Mouse (Mus musculus) forebrain, embryonic 12.5 days (tissue): ENCODE data around the gene Nr1i3. TPM values are rescaled to one million over a fixed set of nuclear protein-coding genes. Genes with fewer than 3 reads are reported as not detected.
"Not testable (repeated sequence)": the region's sequence is repeated elsewhere in the genome, so short reads cannot be mapped to it uniquely, and the experiment has no call there.

Experiments used
- ATAC-seq: fragments of 200-750 bp; cut with Nextera tagmentation; 2 replicates; pipeline ENCODE4 v1.8.0; 2017; ENCODE audit warnings: moderate TSS enrichment; ENCODE audit not compliant: low FRiP score
- H3K27ac ChIP-seq: fragments of 300-500 bp; sonication (generic); 2 replicates; pipeline ENCODE4 v1.5.1; 2016; ENCODE audit warnings: mild to moderate bottlenecking
- H3K27me3 ChIP-seq: fragments of 300-500 bp; sonication (generic); 2 replicates; pipeline ENCODE4 v1.6.1; 2016; ENCODE audit warnings: mild to moderate bottlenecking
- H3K36me3 ChIP-seq: fragments of 300-500 bp; sonication (generic); replicated peaks from 2 replicates; pipeline ENCODE4 v1.6.1; 2016; ENCODE audit warnings: mild to moderate bottlenecking
- H3K4me1 ChIP-seq: fragments of 300-500 bp; sonication (generic); 2 replicates; pipeline ENCODE4 v1.6.1; 2016
- H3K4me2 ChIP-seq: fragments of 300-500 bp; sonication (generic); 2 replicates; pipeline ENCODE4 v1.6.1; 2016; ENCODE audit warnings: mild to moderate bottlenecking, moderate library complexity
- H3K4me3 ChIP-seq: fragments of 300-500 bp; sonication (generic); replicated peaks from 2 replicates; pipeline ENCODE4 v1.5.1; 2016; ENCODE audit warnings: mild to moderate bottlenecking
- H3K9ac ChIP-seq: fragments of 300-500 bp; sonication (generic); 2 replicates; pipeline ENCODE4 v1.6.1; 2016; ENCODE audit warnings: mild to moderate bottlenecking
- H3K9me3 ChIP-seq: fragments of 300-500 bp; sonication (generic); 2 replicates; pipeline ENCODE4 v1.6.1; 2016
- WGBS: fragments of 180-500 bp; shearing (Covaris S2); methylation state at CpG from one replicate; pipeline ENCODE4 v1.1.7; 2016; 5-methylcytosine and 5-hydroxymethylcytosine counted together
- polyA plus RNA-seq: library from polyadenylated mRNA; unstranded; fragments of >200 nt; fragmentation: Nextera tagmentation; extraction: Ambion mirVana; gene quantifications from 2 replicates; pipeline ENCODE4 v1.2.1, GENCODE M21; 2016

Gene Nr1i3
- polyA plus RNA-seq, 1 experiment from 2014 or later, result 0.22 TPM

- no peak overlapping the region for H3K9ac ChIP-seq
- no peak overlapping the region for H3K4me2 ChIP-seq
- no peak for ATAC-seq
- H3K4me1 ChIP-seq, result no peaks in the 10 kb centered on the region
- H3K4me3 ChIP-seq, result no peak overlapping the region
- H3K27ac ChIP-seq, result no peak overlapping the region
- 89% methylated on average over 4 of the region's 4 CpGs for WGBS
- H3K27me3 ChIP-seq, result no peaks in the 10 kb centered on the region
- no peaks in the 10 kb centered on the region for H3K9me3 ChIP-seq
- H3K36me3 ChIP-seq, result peaks cover 71% of the 10 kb centered on the region
Measured at GRCm38 (mm10) chr1:171235791-171236190, 22.0 kb downstream of the Nr1i3 start.

- no peaks in the 10 kb centered on the region for H3K27me3 ChIP-seq
- no peaks in the 10 kb centered on the region for H3K9me3 ChIP-seq
- H3K4me1 ChIP-seq, result no peaks in the 10 kb centered on the region
- H3K4me2 ChIP-seq, result no peak overlapping the region
- 84% methylated on average over 6 of the region's 6 CpGs for WGBS
- H3K27ac ChIP-seq, result no peak overlapping the region
- no peak for ATAC-seq
- H3K9ac ChIP-seq, result no peak overlapping the region
- H3K36me3 ChIP-seq, result peaks cover 85% of the 10 kb centered on the region
- H3K4me3 ChIP-seq, result no peak overlapping the region
Measured at GRCm38 (mm10) chr1:171237438-171237837, 23.7 kb downstream of the Nr1i3 start.

GRCm38 (mm10) chr1:171238463-171238862 is 24.7 kb downstream of the Nr1i3 start:
- 75% methylated on average over 14 of the region's 14 CpGs for WGBS
- no peak for ATAC-seq
- Histone ChIP-seq H3K36me3 (peaks cover 91% of the 10 kb centered on the region), H3K27ac (no peak overlapping the region), H3K4me3 (no peak overlapping the region), H3K9ac (no peak overlapping the region), H3K4me2 (no peak overlapping the region), H3K27me3 (no peaks in the 10 kb centered on the region), H3K9me3 (no peaks in the 10 kb centered on the region), H3K4me1 (no peaks in the 10 kb centered on the region)

GRCm38 (mm10) chr1:171239992-171240744 is 26.4 kb downstream of the Nr1i3 start:
- H3K9ac ChIP-seq, result no peak overlapping the region
- no peaks in the 10 kb centered on the region for H3K9me3 ChIP-seq
- no peak for ATAC-seq
- no peaks in the 10 kb centered on the region for H3K27me3 ChIP-seq
- H3K27ac ChIP-seq, result no peak overlapping the region
- H3K4me2 ChIP-seq, result no peak overlapping the region
- H3K36me3 ChIP-seq, result peaks cover 86% of the 10 kb centered on the region
- 84% methylated on average over 15 of the region's 15 CpGs for WGBS
- no peak overlapping the region for H3K4me3 ChIP-seq
- H3K4me1 ChIP-seq, result no peaks in the 10 kb centered on the region

GRCm38 (mm10) chr1:171240911-171241310 is 27.1 kb downstream of the Nr1i3 start:
- WGBS, result 91% methylated on average over 10 of the region's 10 CpGs
- Histone ChIP-seq H3K36me3 (peaks cover 84% of the 10 kb centered on the region), H3K4me3 (no peak overlapping the region), H3K27ac (no peak overlapping the region), H3K9me3 (no peaks in the 10 kb centered on the region), H3K4me1 (peaks cover 6% of the 10 kb centered on the region), H3K4me2 (no peak overlapping the region), H3K9ac (no peak overlapping the region), H3K27me3 (no peaks in the 10 kb centered on the region)
- ATAC-seq, result no peak

- H3K27me3 ChIP-seq, H3K9me3 ChIP-seq, H3K9ac ChIP-seq, ATAC-seq, H3K27ac ChIP-seq, H3K4me3 ChIP-seq, H3K4me2 ChIP-seq: not testable (repeated sequence)
- Histone ChIP-seq H3K36me3 (peaks cover 74% of the 10 kb centered on the region), H3K4me1 (peaks cover 12% of the 10 kb centered on the region)
- 82% methylated on average over 12 of the region's 12 CpGs for WGBS
Measured at GRCm38 (mm10) chr1:171241952-171242351, 28.2 kb downstream of the Nr1i3 start.

GRCm38 (mm10) chr1:171245353-171245752 is 31.6 kb downstream of the Nr1i3 start:
- Histone ChIP-seq H3K4me2 (no peak overlapping the region), H3K36me3 (peaks cover 45% of the 10 kb centered on the region), H3K9me3 (no peaks in the 10 kb centered on the region), H3K4me3 (no peak overlapping the region), H3K9ac (0 out of 2 replicates have a peak overlapping the region, but pooled peaks have one; percentile 81), H3K27me3 (no peaks in the 10 kb centered on the region), H3K4me1 (peaks cover 31% of the 10 kb centered on the region), H3K27ac (no peak overlapping the region)
- ATAC-seq, result no peak
- 91% methylated on average over 8 of the region's 8 CpGs for WGBS

- Histone ChIP-seq H3K9ac (peak overlapping the region; percentile 81), H3K4me3 (peak overlapping the region; percentile 78), H3K9me3 (no peaks in the 10 kb centered on the region), H3K4me1 (peaks cover 47% of the 10 kb centered on the region), H3K27ac (peak overlapping the region; percentile 80), H3K4me2 (peak overlapping the region; percentile 79), H3K36me3 (peaks cover 30% of the 10 kb centered on the region), H3K27me3 (no peaks in the 10 kb centered on the region)
- WGBS, result under 1% methylated on average over 41 of the region's 41 CpGs
- peak; percentile 93 for ATAC-seq
Measured at GRCm38 (mm10) chr1:171246709-171247452, 33.1 kb downstream of the Nr1i3 start.

- Histone ChIP-seq H3K4me1 (peaks cover 52% of the 10 kb centered on the region), H3K27ac (peak overlapping the region; percentile 80), H3K9me3 (no peaks in the 10 kb centered on the region), H3K36me3 (peaks cover 26% of the 10 kb centered on the region), H3K9ac (peak overlapping the region; percentile 51), H3K27me3 (no peaks in the 10 kb centered on the region; the same call in 1 of the 2 replicates), H3K4me3 (peak overlapping the region; percentile 78), H3K4me2 (peak overlapping the region; percentile 79)
- WGBS, result 15% methylated on average over 13 of the region's 13 CpGs
- peak; percentile 1; the same call in 1 of the 2 replicates for ATAC-seq
Measured at GRCm38 (mm10) chr1:171247453-171247841, 33.7 kb downstream of the Nr1i3 start.

- no peak for ATAC-seq
- peak overlapping the region; percentile 80 for H3K27ac ChIP-seq
- no peaks in the 10 kb centered on the region for H3K9me3 ChIP-seq
- peaks cover 57% of the 10 kb centered on the region for H3K4me1 ChIP-seq
- peaks cover 21% of the 10 kb centered on the region for H3K36me3 ChIP-seq
- peak overlapping the region; percentile 79; the same call in 1 of the 2 replicates for H3K4me2 ChIP-seq
- H3K27me3 ChIP-seq, result peaks cover 3% of the 10 kb centered on the region; the same call in 1 of the 2 replicates
- 24% methylated on average over 4 of the region's 4 CpGs for WGBS
- no peak overlapping the region for H3K9ac ChIP-seq
- no peak overlapping the region for H3K4me3 ChIP-seq
Measured at GRCm38 (mm10) chr1:171247916-171248315, 34.1 kb downstream of the Nr1i3 start.

- ATAC-seq, result no peak
- Histone ChIP-seq H3K4me1 (peaks cover 58% of the 10 kb centered on the region), H3K4me3 (no peak overlapping the region), H3K36me3 (peaks cover 15% of the 10 kb centered on the region), H3K9me3 (no peaks in the 10 kb centered on the region), H3K9ac (no peak overlapping the region), H3K4me2 (no peak overlapping the region), H3K27ac (peak overlapping the region; percentile 26; the same call in 1 of the 2 replicates), H3K27me3 (peaks cover 5% of the 10 kb centered on the region)
- 43% methylated on average over 3 of the region's 3 CpGs for WGBS
Measured at GRCm38 (mm10) chr1:171248386-171249226, 34.8 kb downstream of the Nr1i3 start.
